Mouse (Mus musculus) MEL-GATA-1-ER (cell line): ENCODE results near the gene Nsun4.

Experiments used
- DNase-seq: peaks from one replicate; pipeline ENCODE4 v3.0.0-alpha.2; 2012; ENCODE audit warnings: low read depth; ENCODE audit errors: extremely low read depth

Nsun4 gene

DNA sequence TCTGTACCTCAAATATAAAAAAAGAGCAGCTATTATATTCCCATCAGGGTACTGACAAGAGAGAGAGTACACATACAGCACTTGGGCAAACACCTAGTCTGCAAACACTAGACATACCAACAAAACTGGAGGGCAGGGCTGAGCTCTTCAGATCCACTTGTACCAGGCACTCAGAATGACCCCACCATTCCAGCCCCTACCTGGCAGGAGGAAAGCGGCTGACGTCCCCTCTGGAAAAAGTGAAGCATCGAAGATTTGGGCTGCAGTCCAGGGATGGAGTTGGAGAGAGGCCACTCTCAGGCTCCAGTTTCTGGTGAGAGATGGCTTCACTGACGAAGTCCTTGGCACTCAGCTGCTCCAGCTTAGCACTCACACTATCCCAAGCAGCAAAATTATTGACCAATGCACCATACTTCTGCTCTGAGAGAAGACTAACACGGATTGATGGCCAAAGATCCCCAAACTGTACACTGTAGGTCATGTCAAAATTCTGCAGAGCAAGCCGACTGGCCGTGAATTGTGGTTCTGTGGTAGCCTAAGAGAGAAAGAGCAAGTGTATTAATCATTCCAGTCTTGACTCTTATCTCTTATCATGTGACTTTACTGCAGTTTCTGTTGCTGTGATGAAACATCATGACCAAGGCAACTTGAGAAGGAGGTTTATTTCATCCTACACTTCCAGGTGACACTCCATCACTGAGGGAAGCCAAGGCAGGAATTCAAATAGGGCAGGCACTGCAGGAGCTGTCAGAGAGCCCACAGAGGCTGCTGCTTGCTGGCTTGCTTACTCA is 5.4 kb downstream of the Nsun4 start:
- DNase-seq = no peak

DNA sequence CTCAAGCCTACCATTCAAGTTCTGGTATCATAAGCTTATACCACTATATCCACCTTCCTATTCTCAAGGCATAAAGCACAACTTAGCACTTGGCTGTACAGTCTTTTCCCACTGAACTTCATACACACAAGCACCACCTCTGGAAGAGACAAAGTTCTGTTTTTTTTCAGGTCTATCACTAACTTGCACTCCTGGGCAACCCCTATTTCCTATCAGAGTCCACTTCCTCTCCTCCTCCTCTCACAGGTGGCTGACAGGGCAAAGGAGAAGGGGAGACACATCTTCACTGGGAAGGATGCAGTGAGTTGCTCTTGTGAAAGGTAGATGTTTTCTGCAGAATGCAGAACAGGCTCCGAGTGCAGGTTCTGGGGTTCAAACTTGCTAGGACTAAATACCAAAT is 6.0 kb downstream of the Nsun4 start:
- DNase-seq = no peak

DNA sequence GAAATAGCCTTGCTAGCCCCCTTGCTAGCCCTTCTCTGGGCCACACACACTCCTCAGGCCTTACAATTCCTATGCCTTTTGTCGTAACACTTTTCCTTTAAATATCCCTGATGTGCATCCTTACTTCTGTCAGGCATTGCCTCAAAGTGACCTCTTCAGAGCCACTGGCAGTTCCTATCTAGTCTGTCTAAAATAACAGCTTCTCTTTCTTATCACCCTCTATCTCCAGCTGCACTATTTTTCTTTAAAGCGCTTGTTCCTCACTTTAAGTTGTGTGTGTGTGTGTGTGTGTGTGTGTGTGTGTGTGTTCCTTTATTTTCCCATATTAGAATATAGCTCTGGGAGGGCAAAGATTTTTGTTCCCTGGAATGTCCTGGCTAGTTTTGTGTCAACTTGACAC is 7.1 kb downstream of the Nsun4 start:
- no peak for DNase-seq

DNA sequence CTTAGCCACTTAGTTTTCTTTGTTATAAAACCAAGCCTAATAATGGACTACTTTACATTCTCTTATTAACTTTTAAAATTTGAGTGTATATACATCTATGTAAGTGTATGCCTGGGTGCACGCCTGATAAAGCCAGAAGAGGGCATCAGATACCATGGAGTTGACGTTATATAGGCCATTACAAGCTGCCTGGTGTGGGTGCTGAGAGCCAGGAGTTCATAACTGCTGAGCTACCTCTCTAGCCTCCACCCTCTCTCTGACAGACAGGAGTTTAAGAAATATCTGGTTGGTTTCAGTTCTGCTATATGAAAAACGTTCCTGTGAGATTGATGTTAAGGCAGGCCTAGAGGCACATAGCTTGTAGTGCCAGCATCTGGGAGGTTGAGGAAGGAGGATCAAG is 11.5 kb downstream of the Nsun4 start:
- DNase-seq = no peak

DNA sequence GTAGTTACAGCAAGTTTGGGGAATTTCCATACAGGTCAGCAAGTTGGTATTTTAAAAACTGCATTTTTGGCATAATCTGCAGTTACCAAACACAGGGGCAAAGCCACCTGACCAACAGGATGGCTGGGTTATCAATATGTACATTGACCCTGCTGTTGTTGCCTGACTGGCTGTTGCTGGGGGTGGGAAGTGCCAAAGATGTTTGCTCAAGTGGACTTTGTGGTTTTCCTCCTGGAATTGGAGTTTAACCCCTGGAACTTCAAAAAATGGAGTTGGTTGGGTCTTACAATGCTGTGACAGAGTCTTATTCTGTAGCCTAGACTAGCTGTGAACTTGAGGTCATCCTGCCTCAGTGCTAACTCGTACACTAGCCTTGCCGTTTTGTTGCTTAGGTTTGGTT is 13.2 kb downstream of the Nsun4 start:
- no peak for DNase-seq

DNA sequence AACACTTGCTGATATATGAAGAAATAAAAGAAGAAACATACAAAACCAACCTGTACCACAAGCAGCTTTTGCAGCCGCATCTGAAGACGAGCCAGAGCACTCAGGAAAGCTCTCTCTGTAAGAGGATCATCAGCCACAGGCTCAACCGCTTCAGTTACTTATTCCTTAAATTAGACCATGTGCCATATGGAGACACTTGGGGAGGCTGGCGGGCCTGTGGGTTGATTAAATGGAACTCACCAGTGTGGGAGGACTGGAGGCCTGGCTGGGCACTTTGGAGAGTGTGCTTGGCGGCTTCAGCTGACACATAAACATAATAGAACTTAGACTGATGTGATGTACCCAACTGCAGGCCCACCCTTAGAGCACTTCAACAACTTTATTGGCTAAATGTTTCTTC is 20.3 kb downstream of the Nsun4 start:
- DNase-seq = no peak

DNA sequence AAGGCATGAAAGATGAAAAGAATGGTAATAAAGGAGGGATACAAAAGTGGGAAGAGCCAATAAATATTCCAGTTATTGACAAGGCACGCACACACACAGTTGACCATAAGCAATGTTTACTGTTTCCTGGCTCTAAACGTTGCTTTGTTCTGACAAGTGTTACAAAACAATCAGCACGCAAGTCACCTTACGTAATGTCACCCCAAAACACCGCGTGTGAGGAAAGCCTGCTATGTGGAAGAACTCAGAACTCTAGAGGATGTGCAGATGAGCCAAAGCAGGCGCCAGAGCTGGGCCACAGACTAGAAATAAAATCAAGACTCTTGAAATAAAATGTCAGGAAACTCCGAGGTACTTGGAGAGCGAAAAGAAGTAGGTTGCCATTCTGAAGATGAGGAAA is 20.8 kb downstream of the Nsun4 start:
- no peak for DNase-seq

DNA sequence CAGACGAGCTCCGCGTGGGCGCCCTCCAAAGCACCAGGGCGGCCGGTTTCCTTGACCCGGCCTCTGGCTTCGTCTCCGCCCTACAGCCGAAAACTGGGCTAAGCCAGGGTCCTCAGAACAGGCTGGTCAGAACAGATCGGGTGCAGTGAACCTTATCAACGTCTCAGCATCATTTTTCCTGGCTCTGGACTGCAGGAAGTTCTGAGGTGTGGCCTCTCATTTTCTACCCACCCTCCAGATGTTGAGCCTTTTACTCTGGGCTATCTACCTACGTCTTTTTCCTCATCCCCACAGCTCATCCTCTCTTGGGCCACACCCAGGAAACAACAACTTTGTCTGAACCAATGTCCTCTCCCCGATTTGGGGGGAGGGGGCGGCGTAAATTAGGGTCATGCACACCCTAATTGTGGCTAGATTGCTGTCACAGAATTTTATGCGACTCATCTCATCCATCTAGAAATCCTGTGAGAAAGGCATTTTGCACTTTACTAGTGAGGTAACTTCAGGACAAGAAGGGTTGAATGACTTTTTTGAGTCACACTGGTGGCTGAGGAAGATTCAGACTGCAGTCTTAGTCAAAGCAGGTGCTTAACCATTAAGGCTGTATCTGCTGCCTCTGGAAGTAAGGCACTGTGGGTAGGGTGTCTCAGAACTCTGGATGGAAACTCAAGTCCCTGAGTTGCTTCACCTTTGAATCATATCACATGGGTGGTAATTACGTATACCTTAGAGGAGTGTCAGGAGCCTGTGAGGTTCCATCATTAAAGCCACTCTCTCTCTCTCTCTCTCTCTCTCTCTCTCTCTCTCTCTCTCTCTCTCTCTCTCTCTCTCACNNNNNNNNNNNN is 35.6 kb downstream of the Nsun4 start, which contains the start of gene Faah:
Gene Faah, minus strand, starts transcription at position 25 of the 845 bp plus-strand sequence.
- peak; percentile 83 for DNase-seq

DNA sequence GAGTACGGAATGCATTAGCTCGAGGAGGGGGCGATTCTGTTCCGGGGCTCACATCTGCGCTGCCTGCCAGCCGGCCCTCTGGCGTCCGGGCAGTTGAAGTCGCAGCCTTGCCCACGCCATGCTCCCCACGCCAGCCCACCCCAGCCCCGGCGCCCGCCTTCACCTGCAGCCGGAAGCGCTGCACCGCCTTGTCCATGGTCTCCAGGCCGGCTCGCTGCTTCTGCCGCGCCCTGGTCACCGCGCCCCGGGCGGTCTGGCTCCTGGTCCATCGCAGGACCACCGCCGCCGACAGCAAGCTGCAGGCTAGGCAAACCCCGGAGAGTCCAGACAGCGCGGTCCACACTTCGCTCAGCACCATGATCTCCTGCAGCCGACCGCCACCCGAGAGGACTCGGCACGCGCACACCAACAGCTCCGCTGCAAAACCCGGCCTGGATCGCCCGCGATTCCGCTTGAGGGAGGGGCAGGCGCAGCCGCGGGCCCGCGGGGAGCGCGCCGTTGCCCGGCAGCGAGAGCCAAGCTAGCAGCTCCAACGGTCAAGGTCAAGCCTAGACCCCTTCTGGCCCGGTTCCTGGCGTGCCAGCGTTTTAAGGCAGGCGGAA is 36.3 kb downstream of the Nsun4 start:
- peak; percentile 32 for DNase-seq

DNA sequence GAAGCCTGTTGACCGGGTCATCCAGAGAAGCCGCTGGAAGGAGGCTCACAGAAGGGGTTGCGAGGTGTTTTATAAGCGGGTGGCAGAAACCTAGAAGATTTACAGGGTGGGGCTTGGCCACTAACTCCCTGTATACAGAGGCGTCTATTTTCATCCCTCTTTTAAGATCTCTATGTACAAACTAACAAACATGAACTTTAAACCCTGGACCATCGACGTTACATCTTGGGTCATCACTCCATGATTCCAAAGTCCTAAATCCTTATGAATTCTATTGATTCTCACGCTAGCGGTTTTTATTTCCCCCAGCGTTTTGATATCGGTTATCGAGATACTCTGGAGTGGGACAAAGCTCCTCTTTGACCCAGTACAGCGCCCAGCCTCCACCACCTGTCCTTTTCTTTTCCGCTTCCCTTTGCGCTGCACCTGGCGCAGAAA is 36.8 kb downstream of the Nsun4 start:
- no peak for DNase-seq

DNA sequence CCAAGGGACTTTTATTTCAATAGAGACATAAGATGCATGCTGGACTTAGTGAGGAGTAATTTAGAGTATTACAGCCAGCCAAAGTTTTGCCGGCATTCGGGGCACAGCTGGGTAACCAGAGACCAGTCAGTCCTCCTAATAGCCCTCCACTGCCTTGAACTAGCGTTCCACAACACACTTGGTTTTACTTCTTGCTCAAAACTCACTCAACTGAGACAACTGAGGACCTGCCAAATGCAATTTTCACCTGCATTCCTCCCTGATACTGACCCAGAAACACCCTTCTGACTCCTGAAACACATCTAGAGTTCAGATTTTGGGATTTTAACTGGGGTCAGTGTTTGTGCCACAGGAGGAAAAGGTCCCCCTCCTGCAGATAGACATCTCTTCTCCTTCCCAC is 37.3 kb downstream of the Nsun4 start:
- no peak for DNase-seq

DNA sequence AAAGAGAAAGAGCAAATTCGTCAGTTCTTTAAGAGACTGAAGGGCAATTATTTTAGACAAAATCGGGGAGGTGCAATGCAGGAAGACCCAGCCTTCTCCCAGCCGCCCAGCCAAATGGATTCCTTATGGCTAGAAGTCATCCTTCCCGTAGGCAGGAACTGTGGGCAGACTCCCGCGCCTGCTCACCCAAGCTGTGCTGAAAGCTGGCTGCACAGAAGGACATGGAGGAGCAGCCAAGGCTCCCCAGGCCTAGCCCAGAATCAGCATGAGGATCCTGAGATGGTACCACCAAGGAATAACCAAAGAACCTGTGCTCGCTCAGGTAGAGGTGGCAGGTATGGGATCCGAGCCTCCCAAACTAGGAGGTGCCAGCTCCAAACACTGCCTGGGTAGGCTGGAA is 37.7 kb downstream of the Nsun4 start:
- DNase-seq = no peak

DNA sequence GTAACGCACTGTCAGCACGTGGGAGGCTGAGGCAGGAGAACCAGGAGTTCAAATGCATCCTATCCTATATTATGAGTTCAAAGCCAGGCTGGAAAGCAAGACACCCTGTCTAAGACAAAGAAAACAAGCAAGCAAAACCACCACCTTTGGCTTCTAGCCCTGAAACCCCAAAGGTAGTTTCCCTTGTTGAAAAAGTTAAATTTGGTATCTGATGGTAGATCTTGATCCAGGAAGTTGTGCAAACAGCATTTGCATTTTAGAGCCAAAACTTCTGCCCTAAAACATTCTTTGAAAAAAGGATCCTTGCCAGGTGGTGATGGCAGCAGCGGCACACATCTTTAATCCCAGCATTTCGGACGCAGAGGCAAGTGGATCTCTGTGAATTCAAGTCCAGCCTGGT is 38.2 kb downstream of the Nsun4 start:
- no peak for DNase-seq

DNA sequence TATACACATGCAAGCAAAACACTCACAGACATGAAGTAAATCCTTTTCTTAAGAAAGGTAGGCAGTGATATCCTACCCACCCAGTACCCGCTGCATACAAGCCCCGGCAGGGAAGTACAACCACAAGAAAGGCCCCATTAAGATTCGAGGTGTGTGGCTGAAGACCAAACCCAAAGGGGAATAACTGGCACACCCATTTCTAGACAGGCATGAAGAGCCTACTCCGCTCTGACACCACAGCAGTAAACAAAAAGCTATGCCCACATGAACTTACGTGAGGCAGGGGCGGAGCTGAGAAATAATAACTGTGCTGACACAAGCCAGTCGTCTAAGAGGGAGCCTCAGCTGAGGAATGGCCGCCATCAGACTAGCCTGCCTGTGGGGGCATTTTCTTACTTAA is 43.5 kb downstream of the Nsun4 start:
- no peak for DNase-seq

DNA sequence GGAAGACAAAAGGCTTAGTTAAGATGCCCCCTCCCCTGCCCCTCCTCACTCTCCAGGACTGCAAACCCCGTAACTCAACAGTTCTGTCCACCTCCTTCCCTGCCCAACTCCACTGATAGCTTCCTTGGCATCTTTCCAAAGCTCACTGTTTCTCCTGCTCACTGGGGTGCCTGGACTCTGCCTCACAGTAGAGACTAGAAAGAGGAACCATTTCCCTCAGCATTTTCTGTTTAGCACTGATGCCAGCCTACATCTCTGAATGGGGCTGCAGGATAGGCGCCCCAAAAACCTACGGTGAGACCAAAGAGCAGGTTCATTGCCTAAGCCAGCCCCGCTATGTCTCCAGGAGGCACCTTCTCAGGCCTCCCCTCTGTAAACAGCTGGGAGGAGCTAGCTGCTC is 52.5 kb downstream of the Nsun4 start:
- DNase-seq = peak; percentile 77

DNA sequence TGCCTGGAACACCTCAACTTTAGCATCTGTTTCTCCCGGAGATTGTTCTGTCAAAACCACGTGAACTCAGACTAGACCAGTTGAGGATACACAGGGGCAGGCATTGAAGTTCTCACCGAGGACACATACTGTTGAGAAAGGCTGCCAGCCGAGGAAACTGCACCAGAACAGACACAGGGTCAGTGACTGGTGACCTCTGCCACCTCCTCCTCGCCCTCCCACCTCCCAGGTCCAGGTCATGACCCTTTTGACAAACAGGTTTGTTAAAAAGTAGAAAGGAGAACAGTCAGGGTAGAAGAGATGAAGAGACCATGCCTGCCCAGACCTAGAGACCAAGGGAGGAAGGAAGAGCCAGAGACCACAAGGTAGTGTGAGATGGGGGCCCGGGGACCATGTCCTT is 53.0 kb downstream of the Nsun4 start:
- DNase-seq = no peak

DNA sequence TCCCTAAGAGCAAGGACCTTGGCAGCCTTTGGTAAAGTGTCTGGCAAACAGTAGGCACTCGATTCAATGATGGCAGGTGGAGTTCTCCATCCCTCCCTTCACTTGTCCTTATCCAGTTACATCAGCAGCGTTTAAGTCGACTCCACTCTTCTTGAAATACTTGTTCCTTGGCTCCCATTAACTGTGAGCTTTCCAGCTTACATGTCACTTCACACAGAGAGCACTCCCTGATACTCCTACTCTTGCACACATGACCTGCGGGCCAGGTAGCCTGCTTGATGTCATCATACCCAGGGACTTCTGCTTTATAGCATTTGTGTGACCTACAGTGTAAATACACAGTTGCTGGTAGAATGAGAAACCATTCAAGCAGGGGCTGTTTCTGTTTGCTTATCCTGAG is 56.9 kb downstream of the Nsun4 start:
- DNase-seq = no peak

DNA sequence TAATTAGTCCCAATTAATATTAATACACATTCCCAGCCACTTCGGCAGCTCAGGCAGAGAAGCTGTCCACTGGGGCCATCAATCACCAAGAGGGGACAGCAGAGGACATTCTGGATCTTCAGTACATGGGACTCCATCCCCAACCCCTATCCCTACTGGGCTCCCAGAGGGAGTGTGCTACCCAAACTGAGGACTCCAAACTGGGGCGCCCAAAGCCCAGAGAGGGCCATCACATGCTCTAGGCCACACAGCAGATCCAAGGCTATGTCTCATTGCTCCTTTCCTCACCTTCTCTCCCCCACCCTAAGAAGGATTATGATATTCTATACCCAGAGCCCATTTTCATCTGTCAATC is 58.3 kb downstream of the Nsun4 start:
- DNase-seq = no peak

DNA sequence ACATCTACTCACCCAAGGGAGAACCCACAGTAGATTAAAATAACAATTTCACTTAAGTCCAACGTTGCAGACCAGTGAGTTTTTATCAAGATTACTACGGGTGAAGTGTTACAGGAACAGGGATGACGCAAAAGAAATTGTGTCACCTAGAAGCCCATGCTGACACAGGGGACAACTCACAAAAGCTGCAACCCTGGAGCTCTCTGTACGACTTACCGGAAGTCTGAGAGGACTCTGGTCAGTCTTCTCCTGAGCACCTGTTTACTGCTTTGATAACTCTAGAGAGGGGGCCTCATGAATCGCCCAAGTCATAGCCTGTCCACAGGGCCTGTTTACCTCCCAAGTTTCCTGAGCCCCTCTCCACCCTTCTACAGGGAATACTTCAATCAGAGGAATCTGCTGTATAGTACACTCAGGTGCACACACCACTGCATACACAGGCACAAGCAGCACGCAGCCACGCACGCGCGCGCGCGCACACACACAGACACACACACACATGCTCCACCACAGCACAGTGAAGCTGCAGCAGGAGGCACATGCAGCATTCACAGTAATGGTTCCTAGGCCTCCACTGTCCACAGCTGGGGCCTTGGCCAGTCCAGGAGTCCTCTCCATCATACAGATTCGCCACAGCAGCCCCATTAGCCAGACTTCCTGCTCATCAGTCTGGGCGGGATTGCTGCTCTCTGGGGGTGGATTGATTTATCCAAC is 58.9 kb downstream of the Nsun4 start:
- DNase-seq = no peak

DNA sequence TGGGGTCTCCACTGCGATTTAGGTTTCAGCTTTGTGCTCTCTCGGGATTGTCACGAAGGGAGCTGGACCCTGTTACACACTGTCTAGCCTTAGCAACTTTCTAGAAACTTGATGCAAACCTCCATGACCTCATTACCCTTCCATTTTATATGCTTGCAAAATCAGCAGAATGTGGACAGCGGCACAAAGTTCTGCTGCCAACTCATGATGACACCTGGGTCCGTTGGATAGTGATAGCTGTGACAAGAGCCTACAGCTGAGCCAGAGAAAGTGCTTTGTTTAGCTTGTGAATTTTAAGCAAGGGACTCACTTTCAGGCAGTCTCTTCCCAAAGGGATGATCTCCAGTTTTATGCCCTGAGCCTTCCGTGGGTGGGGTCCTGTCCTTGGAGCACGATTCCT is 64.3 kb downstream of the Nsun4 start:
- DNase-seq = no peak

DNA sequence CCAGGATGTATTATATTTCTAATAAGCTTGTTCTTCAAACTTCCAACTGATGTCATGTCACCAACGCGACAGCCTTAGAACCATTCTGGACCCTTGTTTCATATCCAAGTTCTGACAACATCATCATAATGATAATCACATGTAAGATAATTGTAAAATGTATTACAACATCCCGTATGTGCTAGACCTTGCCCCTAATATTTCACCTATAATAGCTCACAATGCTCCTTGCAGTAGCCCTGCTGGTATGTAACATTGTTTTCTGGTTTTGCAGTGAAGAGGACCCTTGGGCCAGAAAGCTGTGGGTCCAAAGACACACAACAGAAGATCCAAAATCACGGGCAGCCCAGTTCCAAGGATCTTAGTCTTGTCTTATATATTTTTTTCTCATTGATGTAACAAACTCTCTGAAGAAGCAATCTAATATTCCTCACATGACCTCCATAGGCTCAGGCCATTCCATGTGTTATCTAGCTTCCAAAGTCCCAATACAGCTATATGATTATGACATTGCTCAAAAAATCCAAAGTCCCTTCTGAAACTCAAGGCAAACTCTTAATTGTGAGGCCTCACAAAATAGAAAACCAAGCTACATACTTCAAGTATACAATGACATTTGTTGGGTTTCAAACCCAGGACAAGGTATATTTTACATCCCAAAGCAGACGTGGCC is 65.7 kb downstream of the Nsun4 start:
- DNase-seq = no peak
